Mouse (Mus musculus) gastrocnemius, adult 2 months (tissue): ENCODE results near the gene Zfp9. TPM values are rescaled to one million over a fixed set of nuclear protein-coding genes. Genes with fewer than 3 reads are reported as not detected.

Experiments used
- DNase-seq: peaks from one replicate; pipeline ENCODE4 v3.0.0; 2022
- H3K27ac ChIP-seq: fragments of 200-600 bp; 2 replicates; pipeline ENCODE4 v1.8.1; 2022; ENCODE audit warnings: mild to moderate bottlenecking
- H3K4me3 ChIP-seq: fragments of 200-600 bp; 2 replicates; pipeline ENCODE4 v1.8.1; 2022; ENCODE audit warnings: mild to moderate bottlenecking, moderate library complexity
- CTCF ChIP-seq: fragments of 200-600 bp; IDR thresholded peaks from 2 replicates; pipeline ENCODE4 v1.8.1; 2022; ENCODE audit warnings: antibody characterized with exemption, mild to moderate bottlenecking, moderate library complexity
- intact Hi-C: fragments of 180-260 bp; cut with DNase I; formaldehyde crosslinking; loops from one replicate; pipeline ENCODE4 v1.15.1; 2025
- long read RNA-seq, 2 experiments: library from polyadenylated mRNA; stranded (forward); transcript quantifications; one replicate each; pipeline ENCODE4 v2.0.0; 2021
- total RNA-seq, 2 experiments: library from RNA; stranded (reverse); gene quantifications; 2 replicates each; pipeline ENCODE4 v1.2.3; 2021

Zfp9 gene
- total RNA-seq = 1 to 10 TPM; 7.0 to 9.4 TPM
- long read RNA-seq, experiment 1, partial matches to known transcripts = 0 of 1 reads
- long read RNA-seq, experiment 1, other reads (novel, unspliced or antisense) = 0 of 1 reads
- long read RNA-seq, experiment 2, partial matches to known transcripts = 1 of 5 reads
- long read RNA-seq, experiment 2, other reads (novel, unspliced or antisense) = 2 of 5 reads

DNA sequence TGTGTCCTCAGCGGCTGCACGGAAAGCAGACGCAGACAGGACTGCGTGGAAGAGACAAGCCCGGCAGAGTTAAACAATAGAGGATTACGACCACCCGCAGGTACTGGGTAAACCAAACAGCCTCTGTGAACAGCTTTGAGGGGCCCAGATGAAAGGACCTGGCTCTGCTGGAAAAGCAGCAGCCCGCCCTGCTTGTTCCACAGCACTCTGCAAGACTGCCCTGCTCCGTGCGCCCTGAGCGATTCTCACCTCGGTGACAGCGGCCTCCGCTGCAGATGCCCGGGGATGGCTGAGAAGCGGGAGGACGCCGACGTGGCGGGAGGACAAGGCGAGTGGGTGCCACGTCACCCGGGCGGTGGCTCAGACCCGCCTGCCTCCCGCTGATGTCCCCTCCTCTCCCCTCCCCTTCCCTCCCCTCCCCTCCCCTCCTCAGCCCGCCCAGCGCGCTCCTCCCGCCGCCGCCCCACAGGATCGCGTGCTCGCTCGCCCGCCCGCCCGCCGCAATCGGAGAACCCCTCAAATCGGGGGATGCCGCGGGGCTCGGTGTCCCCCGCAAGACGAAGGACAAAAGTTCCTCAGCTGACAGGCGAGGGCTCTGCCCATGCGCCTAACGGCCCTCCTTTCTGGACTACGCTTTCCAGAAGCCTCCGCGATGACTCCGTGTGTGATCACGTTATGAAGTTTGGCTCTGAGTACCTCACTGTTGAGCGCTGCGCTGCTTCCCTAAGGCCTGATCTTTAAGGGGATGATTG, at the start of gene Zfp9:
Gene Zfp9, minus strand, starts transcription at position 364 of the 752 bp plus-strand sequence.
- intact Hi-C loops = no loop called here
- peak; percentile 92 for DNase-seq
- TF ChIP-seq CTCF = no peak
- Histone ChIP-seq H3K4me3 (peak within 1 kb of the TSS; percentile 75), H3K27ac (peak within 1 kb of the TSS; percentile 91)

DNA sequence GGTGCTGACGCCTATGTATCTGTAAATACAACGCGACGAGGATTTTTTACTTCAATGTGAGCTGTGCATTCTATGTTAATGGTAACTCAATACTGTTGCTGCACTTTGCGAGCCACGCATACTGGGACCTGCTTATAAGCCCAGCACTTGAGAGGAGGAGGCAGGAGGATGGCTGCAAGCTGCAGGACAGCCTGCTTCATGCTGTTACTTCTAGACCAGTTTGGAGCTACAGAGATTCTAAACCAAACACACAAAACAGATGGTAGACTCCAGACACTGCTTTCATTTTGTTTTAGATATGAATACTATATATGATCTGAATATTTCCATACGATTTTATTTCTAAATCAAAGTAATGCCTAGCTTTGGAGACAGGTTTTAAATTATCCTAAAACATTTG, 41.5 kb upstream of the Zfp9 start:
- intact Hi-C loops = no loop called here
- TF ChIP-seq CTCF = no peak
- Histone ChIP-seq H3K4me3 (no peak overlapping the region), H3K27ac (no peak overlapping the region)
- no peak for DNase-seq

DNA sequence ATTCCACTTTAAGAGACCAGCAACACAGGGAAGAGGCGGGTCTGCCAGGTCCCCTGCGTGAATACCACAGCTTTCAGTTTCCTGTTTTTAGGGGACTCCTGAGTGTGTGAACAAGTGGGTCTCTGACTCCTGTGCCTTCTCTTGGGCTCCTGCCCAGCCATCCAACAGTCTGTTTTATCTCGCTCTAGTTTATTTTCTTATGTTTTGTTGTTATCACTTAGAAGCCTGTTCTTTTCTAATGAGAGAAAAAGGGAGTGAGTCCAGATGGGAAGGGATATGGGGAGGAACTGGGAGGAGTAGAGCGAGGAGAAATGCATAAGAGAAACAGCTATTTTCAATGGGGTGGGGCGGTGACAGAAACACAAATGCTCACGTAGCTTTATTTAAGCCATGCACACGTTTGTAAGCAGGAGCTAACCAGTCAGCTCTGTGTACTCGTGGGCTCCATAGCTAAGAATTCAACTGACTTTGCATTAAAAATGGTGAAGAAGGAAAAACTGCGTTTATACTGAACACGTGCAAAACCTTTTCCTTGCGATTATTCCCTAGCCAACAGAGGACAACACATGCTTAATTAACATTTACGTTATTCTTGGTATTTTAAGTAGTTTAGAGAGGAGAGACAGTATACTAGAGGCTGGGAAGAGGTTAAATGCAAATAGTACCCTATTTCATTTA, 34.4 kb upstream of the Zfp9 start:
- Histone ChIP-seq H3K4me3 (no peak overlapping the region), H3K27ac (no peak overlapping the region)
- no peak for TF ChIP-seq CTCF
- no peak for DNase-seq
- intact Hi-C loops = no loop called here

DNA sequence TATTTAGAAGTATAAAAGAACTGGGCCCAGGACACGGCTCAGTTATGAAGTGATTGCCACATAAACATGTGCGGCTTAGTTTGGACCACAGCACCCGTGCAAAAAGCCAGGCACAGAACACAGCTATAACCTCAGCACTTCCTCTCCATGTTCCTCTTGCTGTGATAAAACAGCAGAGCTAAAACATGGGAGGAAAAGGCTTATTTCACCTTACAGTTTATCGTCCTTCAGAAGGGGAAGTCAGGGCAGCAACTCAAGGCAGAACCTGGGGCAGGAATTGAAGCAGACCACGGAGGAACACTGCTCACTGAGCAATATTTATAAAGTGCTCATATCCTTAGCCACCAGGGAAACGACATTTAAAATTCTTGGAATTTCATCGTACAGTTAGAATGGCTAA, 19.9 kb upstream of the Zfp9 start:
- Histone ChIP-seq H3K4me3 (no peak overlapping the region), H3K27ac (no peak overlapping the region)
- DNase-seq = no peak
- TF ChIP-seq CTCF = no peak
- intact Hi-C loops = no loop called here

DNA sequence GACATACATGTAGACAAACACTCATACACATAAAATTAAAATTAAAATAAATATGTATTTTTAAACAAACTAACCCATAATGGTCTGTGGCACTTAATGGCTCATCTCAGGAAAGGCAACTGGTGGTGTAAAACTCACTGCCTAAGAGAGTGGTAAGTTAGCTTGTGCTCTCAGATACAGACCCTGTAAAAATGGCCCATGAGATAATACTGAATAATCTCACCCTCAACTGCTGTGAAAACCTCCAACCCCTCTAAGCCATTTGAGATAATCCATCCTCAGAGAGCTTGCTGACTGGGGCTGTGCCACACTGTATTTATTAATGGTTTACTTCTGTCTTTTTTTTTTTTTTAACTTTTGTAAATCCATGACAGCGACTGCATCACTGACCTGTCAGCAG, 3.0 kb upstream of the Zfp9 start:
- DNase-seq = no peak
- TF ChIP-seq CTCF = no peak
- no peak overlapping the region for H3K4me3 ChIP-seq
- no peak overlapping the region for H3K27ac ChIP-seq
- intact Hi-C loops = no loop called here

DNA sequence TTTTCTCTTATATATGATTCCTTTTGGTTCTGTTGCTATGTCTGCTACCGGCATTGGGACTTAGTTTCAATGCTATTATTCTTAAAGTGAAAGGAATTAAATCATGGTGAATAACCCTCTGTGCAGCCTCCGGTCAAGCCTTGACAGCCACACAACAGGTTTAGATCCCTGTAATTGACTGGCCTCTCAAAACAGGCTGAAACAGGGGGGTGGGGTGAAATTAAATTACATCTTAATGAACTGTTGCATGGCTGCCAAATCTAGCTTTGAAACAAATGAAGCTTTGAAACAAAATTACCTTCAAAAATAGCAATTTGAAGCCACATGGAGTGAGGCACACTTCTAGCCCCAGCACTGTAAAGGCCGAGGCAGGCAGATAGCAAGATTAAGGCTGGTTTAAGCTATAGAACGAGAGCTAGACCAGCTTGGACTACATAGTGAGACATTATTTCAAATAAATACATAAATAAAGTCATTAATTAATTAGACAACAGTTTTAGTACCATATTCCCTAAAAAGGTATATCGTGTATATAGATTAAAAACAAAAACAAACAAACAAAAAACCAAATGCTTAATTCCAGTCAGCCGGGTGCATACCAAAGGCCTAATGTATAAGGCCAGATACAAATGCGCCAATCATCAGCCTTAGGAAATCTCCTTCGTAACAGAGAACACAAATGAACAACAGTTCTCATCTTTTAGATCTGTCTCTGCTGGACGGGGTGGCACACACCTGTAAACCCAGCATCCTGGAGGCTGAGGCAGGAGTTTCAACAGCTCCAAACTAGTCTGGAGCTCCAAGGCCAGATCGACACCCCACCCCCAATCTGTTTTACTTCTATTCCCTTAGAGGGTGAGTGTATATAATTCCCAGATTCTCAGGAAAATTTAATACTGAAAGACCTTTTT, 990 bp downstream of the Zfp9 start:
- no peak for TF ChIP-seq CTCF
- no peak for DNase-seq
- Histone ChIP-seq H3K4me3 (peak overlapping the region; percentile 75), H3K27ac (peak overlapping the region; percentile 91)
- intact Hi-C loops = no loop called here

DNA sequence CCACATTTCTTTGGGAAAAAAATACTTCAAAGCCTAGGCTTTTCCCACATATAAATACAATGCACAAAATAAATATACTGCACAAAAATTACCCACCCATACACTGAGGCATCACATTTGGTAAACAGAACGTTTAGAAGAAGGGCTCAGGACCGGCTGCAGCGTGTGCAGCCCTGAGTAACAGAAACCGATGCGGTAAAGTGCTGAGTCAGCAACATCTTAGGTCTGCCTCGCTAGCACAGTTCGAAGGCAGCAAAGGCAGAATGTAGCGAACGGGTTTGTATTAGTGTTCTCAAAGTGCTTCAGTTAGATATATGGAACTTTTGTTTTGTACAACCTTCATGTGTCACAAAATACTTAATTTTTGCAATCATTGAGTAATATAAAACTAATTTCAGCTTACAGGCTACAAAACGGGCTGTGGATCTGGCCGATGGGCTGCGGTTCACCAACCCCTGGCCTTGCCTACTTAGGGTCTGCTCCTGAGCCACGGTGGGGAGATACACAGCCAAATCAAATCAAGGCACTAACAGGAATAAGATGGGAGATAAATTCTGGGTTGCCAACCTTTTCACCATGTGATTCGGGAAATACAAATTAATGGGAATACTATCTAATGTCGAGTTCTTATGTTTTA, 16.9 kb downstream of the Zfp9 start:
- Histone ChIP-seq H3K27ac (no peak overlapping the region), H3K4me3 (no peak overlapping the region)
- intact Hi-C loops = no loop called here
- no peak for DNase-seq
- no peak for TF ChIP-seq CTCF

DNA sequence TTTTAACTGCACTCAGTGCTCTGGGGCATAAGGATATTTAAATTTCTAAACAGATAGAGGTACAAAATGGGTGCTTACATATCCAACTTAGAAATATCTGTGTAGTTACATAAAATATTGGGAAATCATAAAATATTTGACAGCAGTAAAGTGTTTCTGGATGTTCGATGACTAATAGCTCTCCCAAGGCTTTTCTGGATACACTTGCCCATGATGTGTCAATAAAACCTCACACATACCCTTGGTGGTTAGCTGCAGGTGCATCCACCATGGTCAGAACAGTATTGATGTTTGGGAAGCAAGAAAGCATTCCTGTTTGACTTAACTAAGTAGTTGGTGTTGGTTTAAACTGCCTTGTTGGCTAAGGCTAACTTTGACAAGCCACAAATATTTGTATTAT, 21.4 kb downstream of the Zfp9 start:
- intact Hi-C loops = no loop called here
- Histone ChIP-seq H3K27ac (no peak overlapping the region), H3K4me3 (no peak overlapping the region)
- no peak for DNase-seq
- no peak for TF ChIP-seq CTCF

DNA sequence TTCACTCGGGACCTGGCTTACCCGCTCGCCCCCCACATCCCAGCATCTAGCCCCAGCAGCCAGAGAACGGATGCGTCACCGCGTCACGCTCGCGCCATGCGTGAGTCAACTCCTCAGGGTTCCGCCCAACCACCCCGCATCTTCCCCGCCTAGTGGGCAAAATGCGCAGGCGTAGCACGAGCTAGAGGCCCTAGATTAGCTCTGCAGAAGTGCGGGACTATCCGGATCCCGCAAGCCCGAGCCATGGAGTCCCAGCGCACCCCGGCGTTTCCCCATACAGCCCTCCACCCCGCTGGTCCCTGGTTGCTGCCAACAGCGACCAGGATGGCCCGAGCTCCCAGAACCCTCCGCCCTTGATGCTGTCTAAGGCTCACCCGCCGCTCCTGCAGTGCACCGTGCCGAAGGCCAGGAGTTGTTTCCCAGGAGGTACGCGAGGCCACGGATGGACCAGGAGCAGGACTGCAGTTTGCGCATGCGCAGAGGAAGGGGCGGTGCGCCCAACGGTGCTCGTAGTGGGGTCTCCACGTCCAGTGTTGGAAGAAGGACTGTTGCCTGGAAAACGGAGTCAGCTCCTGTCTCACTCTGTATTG, 24.0 kb downstream of the Zfp9 start, which contains the start of gene Zfp248:
Gene Zfp248, minus strand, starts transcription at position 487 of the 590 bp plus-strand sequence.
- H3K4me3 ChIP-seq = peak within 1 kb of the TSS; percentile 91
- TF ChIP-seq CTCF = peak; percentile 59

DNA sequence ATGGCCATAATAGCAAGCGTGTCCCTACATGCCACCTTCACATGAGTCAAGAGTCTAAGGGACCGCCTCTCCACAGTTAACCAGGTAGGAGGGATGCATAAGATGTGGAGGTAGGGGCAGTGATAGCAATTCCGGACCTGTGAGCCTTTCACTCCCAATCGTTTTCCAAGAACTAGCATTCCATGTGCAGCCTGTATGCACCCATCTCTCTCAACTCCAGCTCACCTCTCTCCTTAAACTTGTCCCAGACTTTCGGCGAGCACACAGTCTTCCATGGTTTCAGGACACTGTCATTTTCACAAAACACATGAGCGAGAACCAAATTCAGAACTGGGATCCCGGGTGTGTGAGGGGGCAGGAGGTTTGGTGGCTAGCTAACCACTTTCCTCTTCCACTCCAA, 24.7 kb downstream of the Zfp9 start:
- Histone ChIP-seq H3K4me3 (peak overlapping the region; percentile 91), H3K27ac (peak overlapping the region; percentile 93)
- intact Hi-C loops = no loop called here
- TF ChIP-seq CTCF = no peak
- DNase-seq = no peak

More for the DNA sequence above, 24.0 kb downstream of the Zfp9 start, which contains the start of gene Zfp248:
- peak within 1 kb of the TSS; percentile 93 for H3K27ac ChIP-seq
- peak; percentile 92 for DNase-seq
- intact Hi-C loops = no loop called here

DNA sequence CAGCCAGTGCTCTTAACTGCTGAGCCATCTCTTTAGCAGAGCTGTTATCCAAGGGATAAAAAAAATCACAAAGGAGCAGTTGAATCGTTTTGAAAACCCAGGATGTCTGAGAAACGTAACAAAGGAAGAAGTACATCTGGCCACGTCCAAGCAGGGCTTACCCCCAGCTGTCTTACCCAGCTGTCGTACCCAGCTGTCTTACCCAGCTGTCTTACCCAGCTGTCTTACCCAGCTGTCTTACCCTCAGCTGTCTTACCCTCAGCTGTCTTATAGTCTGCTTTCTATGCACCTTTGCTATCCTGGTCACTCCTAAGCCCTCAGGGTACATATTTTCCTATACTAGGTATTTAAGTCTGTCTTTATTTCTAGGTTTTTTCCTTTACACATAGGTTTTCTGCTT, 47.6 kb downstream of the Zfp9 start:
- H3K4me3 ChIP-seq = no peak overlapping the region
- H3K27ac ChIP-seq = no peak overlapping the region
- no peak for TF ChIP-seq CTCF
- no peak for DNase-seq
- intact Hi-C loops = no loop called here
